In genomic region chrX:7674284-7675000, GRCm38 (mm10) we compare ENCODE assay signal across 8 mouse cellular contexts. TPM values are rescaled to one million over a fixed set of nuclear protein-coding genes. Genes with fewer than 3 reads are reported as not detected.
A peak's percentile ranks its signal among the peaks of the same experiment; 100 is the strongest.
DNase-seq lines count a peak whose midpoint lies in the region; ATAC-seq lines count a peak whose summit lies in the region.

No protein-coding gene starts in this region.

- H3K9ac ChIP-seq in limb, embryonic 13.5 days = 0 out of 2 replicates have a peak overlapping the region, but pooled peaks have one; percentile 2

- peak overlapping the region; percentile 70 for H3K27ac ChIP-seq in limb, embryonic 13.5 days

- no peaks in the 10 kb centered on the region for H3K27me3 ChIP-seq in limb, embryonic 13.5 days

- intact Hi-C loops in left cerebral cortex, postnatal 36 days (cut with DNase I) = no loop called here
- intact Hi-C loops in left cerebral cortex, postnatal 25 days (cut with DNase I) = loop anchor here (10.0 kb wide), 1 partner anchor 360 kb away; the partner anchor contains the start of gene Clcn5

- peak overlapping the region; percentile 29 for H3K4me3 ChIP-seq in limb, embryonic 13.5 days

- DNase-seq in left cerebral cortex, postnatal 36 days (ENCODE audit: low spot score in 2 of 2) = peak; percentile 27
- DNase-seq in left cerebral cortex, postnatal 25 days (ENCODE audit: low spot score in 2 of 2) = no peak
- peak; percentile 16 for DNase-seq in neural tube, embryonic 10.5 days (ENCODE audit: extremely low spot score, low spot score)
- DNase-seq in natural killer cell, adult 2 months (ENCODE audit: low spot score in 2 of 2) = no peak
- DNase-seq in adrenal gland, postnatal 10 days = no peak

- H3K4me1 ChIP-seq in limb, embryonic 13.5 days = peaks cover 18% of the 10 kb centered on the region

- H3K4me2 ChIP-seq in limb, embryonic 13.5 days (replicated peaks) = peak overlapping the region; percentile 57

- no peaks in the 10 kb centered on the region for H3K9me3 ChIP-seq in limb, embryonic 13.5 days

- peak; percentile 19 for ATAC-seq in activated CD4-positive, CD25-positive, alpha-beta regulatory T cell, adult 4 months
- ATAC-seq in granulocyte monocyte progenitor cell, adult 5-6 weeks (replicated peaks; ENCODE audit: poor library complexity, severe bottlenecking) = 0 out of 2 replicates have a peak, but pooled peaks have one; percentile 4
- ATAC-seq in limb, embryonic 13.5 days (ENCODE audit: low FRiP score, low read depth) = peak; percentile 16; the same call in 1 of the 2 replicates

- 31% methylated on average over 28 of the region's 28 CpGs for WGBS in limb, embryonic 13.5 days

- no peaks in the 10 kb centered on the region for H3K36me3 ChIP-seq in limb, embryonic 13.5 days

RNA-seq across cellular contexts. Expression of gene Plp2, which starts 3.3 kb away (rescaled TPM):
- 1 to 10 TPM; 8.4 to 9.1 TPM for total RNA-seq in left cerebral cortex, postnatal 36 days (2021)
- total RNA-seq in left cerebral cortex, postnatal 25 days (2021) = 1 to 10 TPM; 5.9 to 7.7 TPM
- polyA plus RNA-seq in activated CD4-positive, CD25-positive, alpha-beta regulatory T cell, adult 4 months (2017; shearing (Covaris generic)) = 100 to 1,000 TPM; 196 to 200 TPM
- total RNA-seq in granulocyte monocyte progenitor cell, adult 5-6 weeks (2014; fragmentation: Nextera tagmentation) = 51.4 and 73.9 TPM in 2 replicates
- 16.0 and 20.9 TPM in 2 replicates for total RNA-seq in granulocyte monocyte progenitor cell, adult 5-6 weeks (2017)
- 108 and 114 TPM in 2 replicates for polyA plus RNA-seq in limb, embryonic 13.5 days (2015; fragmentation: Nextera tagmentation; extraction: Ambion mirVana)
- 10 to 100 TPM; 71.5 to 72.6 TPM for total RNA-seq in adrenal gland, postnatal 10 days (2021)

RNA-seq across cellular contexts. Expression of gene Magix, which starts 6.6 kb away (rescaled TPM):
- total RNA-seq in left cerebral cortex, postnatal 36 days (2021) = under 1 TPM; 0.17 to 0.41 TPM
- under 1 TPM; 0.41 to 0.57 TPM for total RNA-seq in left cerebral cortex, postnatal 25 days (2021)
- not detected for polyA plus RNA-seq in activated CD4-positive, CD25-positive, alpha-beta regulatory T cell, adult 4 months (2017; shearing (Covaris generic))
- total RNA-seq in granulocyte monocyte progenitor cell, adult 5-6 weeks (2014; fragmentation: Nextera tagmentation) = not detected in 2 replicates
- total RNA-seq in granulocyte monocyte progenitor cell, adult 5-6 weeks (2017) = 0.17 TPM in 1 of 2 replicates, not detected in the other
- 0.22 and 0.40 TPM in 2 replicates for polyA plus RNA-seq in limb, embryonic 13.5 days (2015; fragmentation: Nextera tagmentation; extraction: Ambion mirVana)
- total RNA-seq in adrenal gland, postnatal 10 days (2021) = 1 to 10 TPM; 5.3 to 5.8 TPM

RNA-seq across cellular contexts. Expression of gene Prickle3, which starts 17.4 kb away (rescaled TPM):
- 1 to 10 TPM; 1.4 to 3.0 TPM for total RNA-seq in left cerebral cortex, postnatal 36 days (2021)
- total RNA-seq in left cerebral cortex, postnatal 25 days (2021) = 1 to 10 TPM in 1 of 2 experiments, under 1 TPM in 1; 0.76 to 2.0 TPM
- polyA plus RNA-seq in activated CD4-positive, CD25-positive, alpha-beta regulatory T cell, adult 4 months (2017; shearing (Covaris generic)) = 1 to 10 TPM; 6.3 TPM
- 8.4 and 12.5 TPM in 2 replicates for total RNA-seq in granulocyte monocyte progenitor cell, adult 5-6 weeks (2014; fragmentation: Nextera tagmentation)
- total RNA-seq in granulocyte monocyte progenitor cell, adult 5-6 weeks (2017) = 2.6 and 2.7 TPM in 2 replicates
- 9.6 and 10.0 TPM in 2 replicates for polyA plus RNA-seq in limb, embryonic 13.5 days (2015; fragmentation: Nextera tagmentation; extraction: Ambion mirVana)
- total RNA-seq in adrenal gland, postnatal 10 days (2021) = 10 to 100 TPM in 1 of 2 experiments, 1 to 10 TPM in 1; 9.2 to 18.0 TPM

RNA-seq across cellular contexts. Expression of gene Gpkow, which starts 22.5 kb away (rescaled TPM):
- 10 to 100 TPM; 34.8 to 35.7 TPM for total RNA-seq in left cerebral cortex, postnatal 36 days (2021)
- total RNA-seq in left cerebral cortex, postnatal 25 days (2021) = 10 to 100 TPM; 33.2 to 34.0 TPM
- polyA plus RNA-seq in activated CD4-positive, CD25-positive, alpha-beta regulatory T cell, adult 4 months (2017; shearing (Covaris generic)) = 10 to 100 TPM; 44.6 to 54.1 TPM
- 18.9 and 21.2 TPM in 2 replicates for total RNA-seq in granulocyte monocyte progenitor cell, adult 5-6 weeks (2014; fragmentation: Nextera tagmentation)
- total RNA-seq in granulocyte monocyte progenitor cell, adult 5-6 weeks (2017) = 30.4 and 32.7 TPM in 2 replicates
- polyA plus RNA-seq in limb, embryonic 13.5 days (2015; fragmentation: Nextera tagmentation; extraction: Ambion mirVana) = 40.8 and 42.6 TPM in 2 replicates
- 10 to 100 TPM; 38.0 to 40.1 TPM for total RNA-seq in adrenal gland, postnatal 10 days (2021)

RNA-seq across cellular contexts. Expression of gene Syp, which starts 36.2 kb away (rescaled TPM):
- 1,000 to 10,000 TPM; 1,776 to 2,090 TPM for total RNA-seq in left cerebral cortex, postnatal 36 days (2021)
- 1,000 to 10,000 TPM; 2,020 to 2,211 TPM for total RNA-seq in left cerebral cortex, postnatal 25 days (2021)
- polyA plus RNA-seq in activated CD4-positive, CD25-positive, alpha-beta regulatory T cell, adult 4 months (2017; shearing (Covaris generic)) = 1 to 10 TPM; 5.8 to 7.5 TPM
- total RNA-seq in granulocyte monocyte progenitor cell, adult 5-6 weeks (2014; fragmentation: Nextera tagmentation) = 0.23 and 0.97 TPM in 2 replicates
- total RNA-seq in granulocyte monocyte progenitor cell, adult 5-6 weeks (2017) = 0.13 TPM in 1 of 2 replicates, not detected in the other
- 0.93 and 1.4 TPM in 2 replicates for polyA plus RNA-seq in limb, embryonic 13.5 days (2015; fragmentation: Nextera tagmentation; extraction: Ambion mirVana)
- 10 to 100 TPM; 44.4 to 58.6 TPM for total RNA-seq in adrenal gland, postnatal 10 days (2021)

Comparison
In these comparisons a context has a peak if more than half of its experiments do, and no peak if none do; other contexts are left out.
1. DNase-seq: peak in left cerebral cortex, postnatal 36 days (2 of 2) and neural tube, embryonic 10.5 days (single experiment); none in left cerebral cortex, postnatal 25 days (0 of 2), natural killer cell, adult 2 months (0 of 2) and adrenal gland, postnatal 10 days (single experiment).
2. RNA of gene Magix, which starts 6.6 kb away (total RNA-seq): 5.3 to 5.8 TPM in adrenal gland, postnatal 10 days; 0.41 to 0.57 TPM in left cerebral cortex, postnatal 25 days, 0.17 to 0.41 TPM in left cerebral cortex, postnatal 36 days and 0.17 TPM in granulocyte monocyte progenitor cell, adult 5-6 weeks; every median in the first group is over 4 times any median in the second.
3. Peak in every context shown above with its lines, with median percentiles within 50 percentile points of each other: ATAC-seq.